Mouse (Mus musculus): Measurements from ENCODE around the gene Bsn. TPM values are rescaled to one million over a fixed set of nuclear protein-coding genes. Genes with fewer than 3 reads are reported as not detected.

Bsn gene
- polyA plus RNA-seq, 1 experiment from 2014 or later, result 4.7 TPM

DNA sequence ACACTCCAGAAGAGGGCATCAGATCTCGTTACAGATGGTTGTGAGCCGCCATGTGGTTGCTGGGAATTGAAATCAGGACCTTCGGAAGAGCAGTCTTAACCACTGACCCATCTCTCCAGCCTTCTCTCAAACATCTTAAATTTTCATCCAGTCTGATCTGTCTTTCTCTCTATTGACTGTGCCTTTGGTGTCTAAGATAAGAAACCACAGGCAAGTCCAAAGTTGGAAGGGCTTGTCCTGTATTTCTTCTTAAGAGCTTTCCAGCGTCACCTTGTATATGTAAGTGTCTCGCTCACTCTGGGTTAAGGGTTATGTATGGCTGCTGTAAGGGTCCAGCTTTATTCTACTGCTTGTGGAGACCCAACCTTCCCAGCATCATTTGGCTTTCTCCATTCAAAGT lies 58.7 kb downstream of the Bsn start:
- 90% methylated on average over 5 of the region's 5 CpGs for WGBS
- Histone ChIP-seq H3K4me1 (no peaks in the 10 kb centered on the region), H3K4me3 (no peak overlapping the region), H3K27me3 (no peaks in the 10 kb centered on the region), H3K36me3 (ENCODE audit: poor library complexity, severe bottlenecking) (no peaks in the 10 kb centered on the region), H3K4me2 (no peak overlapping the region), H3K27ac (no peak overlapping the region), H3K9ac (no peak overlapping the region), H3K9me3 (replicated peaks) (no peaks in the 10 kb centered on the region)
- ATAC-seq, result no peak

DNA sequence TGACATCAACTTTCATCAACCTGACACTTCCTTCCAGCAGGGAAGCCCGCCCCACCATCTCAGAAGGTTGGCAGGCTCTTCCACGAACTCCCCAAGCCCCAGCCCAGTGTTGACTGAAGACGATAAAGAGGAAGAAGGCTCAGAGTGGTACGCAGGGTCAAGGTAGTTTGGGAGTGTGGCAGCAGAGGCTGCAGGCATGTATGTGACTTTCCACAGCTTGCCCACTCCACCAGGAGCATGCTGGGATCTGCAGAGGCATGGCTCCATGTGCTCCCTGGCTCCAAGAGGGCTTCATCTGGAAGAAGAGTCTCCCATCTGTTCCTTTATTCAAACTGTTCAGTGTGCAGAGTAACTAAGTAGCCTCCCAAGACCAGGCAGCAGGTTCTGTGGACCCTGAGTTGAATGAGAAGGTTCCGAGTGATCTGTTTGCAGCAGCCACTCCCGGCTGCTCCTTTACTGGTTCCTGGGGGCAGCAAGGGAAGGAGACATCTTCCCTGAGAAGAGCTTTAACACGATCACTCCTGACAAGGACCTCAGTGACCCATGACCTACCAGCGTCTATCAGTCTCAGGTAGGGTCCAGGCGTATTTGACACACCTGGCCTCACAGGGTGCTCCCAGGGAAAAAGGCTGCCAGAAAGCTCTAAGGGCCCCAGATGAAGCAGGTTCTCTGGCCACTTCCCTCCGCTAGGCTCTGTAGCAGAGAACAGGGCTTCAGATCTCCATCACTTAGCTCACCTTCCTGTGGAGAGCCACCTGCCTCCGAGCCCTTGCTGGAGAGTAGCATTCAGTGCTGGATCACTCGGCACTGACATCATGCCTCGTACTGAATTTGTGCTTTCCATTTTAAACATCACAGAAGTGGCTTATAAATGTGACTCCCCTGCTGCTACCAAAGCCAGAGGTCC lies 60.9 kb downstream of the Bsn start:
- Histone ChIP-seq H3K36me3 (ENCODE audit: poor library complexity, severe bottlenecking) (peaks cover 13% of the 10 kb centered on the region), H3K4me3 (no peak overlapping the region), H3K4me1 (no peaks in the 10 kb centered on the region), H3K4me2 (no peak overlapping the region), H3K27ac (no peak overlapping the region), H3K27me3 (no peaks in the 10 kb centered on the region), H3K9me3 (replicated peaks) (no peaks in the 10 kb centered on the region), H3K9ac (no peak overlapping the region)
- no peak for ATAC-seq
- WGBS, result 87% methylated on average over 13 of the region's 13 CpGs

DNA sequence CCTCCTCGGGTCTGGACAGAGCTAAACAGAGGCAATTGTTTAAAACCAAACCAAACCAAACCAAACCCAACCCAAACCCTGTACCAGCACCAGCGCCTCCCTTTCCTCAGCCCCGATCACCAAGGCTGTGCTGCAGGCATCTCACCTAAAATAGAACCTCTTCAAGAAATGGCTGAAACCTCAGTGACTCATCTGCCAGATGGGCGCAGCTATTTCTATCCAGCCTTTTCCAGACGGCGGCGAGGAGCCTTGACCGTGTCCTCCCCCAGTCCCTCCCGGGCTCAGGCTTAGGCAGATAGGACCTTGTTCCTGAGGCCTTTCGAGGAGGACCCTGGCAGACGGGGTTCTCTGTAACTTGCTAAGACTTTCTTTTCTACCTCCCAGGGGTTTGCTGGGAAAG lies 61.9 kb downstream of the Bsn start:
- peaks cover 13% of the 10 kb centered on the region for H3K36me3 ChIP-seq (ENCODE audit: poor library complexity, severe bottlenecking)

DNA sequence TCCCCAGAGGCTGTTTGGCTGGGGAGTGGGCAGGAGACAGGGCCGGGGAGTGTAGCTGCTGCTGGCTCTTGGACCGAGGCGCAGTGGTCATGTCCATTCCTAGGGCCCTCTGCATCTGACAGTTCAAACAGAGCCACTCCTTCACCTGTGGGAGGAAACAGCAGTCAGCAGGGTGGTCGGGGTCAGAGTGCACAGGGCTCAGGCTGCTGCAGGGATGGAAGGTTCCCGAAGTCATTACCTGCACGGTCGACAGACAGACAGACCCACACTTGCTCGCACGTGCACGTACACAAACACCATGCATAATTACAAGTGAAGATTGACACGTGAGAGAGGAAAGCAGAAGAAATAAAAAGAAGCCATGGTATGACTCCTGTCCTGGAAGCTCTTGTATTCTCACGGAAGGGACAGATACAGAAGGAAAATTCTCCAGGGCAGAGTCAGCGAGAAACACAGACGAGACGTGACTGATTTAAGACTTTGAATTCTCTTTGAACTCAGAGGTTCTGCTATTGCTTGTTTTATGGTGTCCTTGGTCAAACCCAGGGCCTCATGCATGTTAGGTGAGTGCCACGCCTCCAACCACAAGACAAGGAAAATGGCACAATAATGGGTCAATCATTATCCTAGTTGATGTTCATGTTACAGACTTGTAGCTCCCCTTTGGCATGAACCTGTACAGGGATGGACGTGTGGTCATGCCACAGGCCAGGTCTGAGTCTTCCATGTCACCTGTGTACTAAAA lies 63.6 kb downstream of the Bsn start:
- Histone ChIP-seq H3K27ac (no peak overlapping the region), H3K9me3 (replicated peaks) (no peaks in the 10 kb centered on the region), H3K4me3 (no peak overlapping the region), H3K9ac (no peak overlapping the region), H3K4me2 (no peak overlapping the region), H3K36me3 (ENCODE audit: poor library complexity, severe bottlenecking) (peaks cover 13% of the 10 kb centered on the region), H3K4me1 (no peaks in the 10 kb centered on the region), H3K27me3 (no peaks in the 10 kb centered on the region)
- no peak for ATAC-seq
- 87% methylated on average over 17 of the region's 17 CpGs for WGBS

More for the DNA sequence above, 61.9 kb downstream of the Bsn start:
- H3K4me1 ChIP-seq, result no peaks in the 10 kb centered on the region
- H3K4me3 ChIP-seq, result no peak overlapping the region
- H3K27me3 ChIP-seq, result no peaks in the 10 kb centered on the region
- 87% methylated on average over 11 of the region's 11 CpGs for WGBS
- no peak overlapping the region for H3K27ac ChIP-seq
- no peaks in the 10 kb centered on the region for H3K9me3 ChIP-seq (replicated peaks)
- H3K4me2 ChIP-seq, result no peak overlapping the region
- no peak for ATAC-seq
- no peak overlapping the region for H3K9ac ChIP-seq

DNA sequence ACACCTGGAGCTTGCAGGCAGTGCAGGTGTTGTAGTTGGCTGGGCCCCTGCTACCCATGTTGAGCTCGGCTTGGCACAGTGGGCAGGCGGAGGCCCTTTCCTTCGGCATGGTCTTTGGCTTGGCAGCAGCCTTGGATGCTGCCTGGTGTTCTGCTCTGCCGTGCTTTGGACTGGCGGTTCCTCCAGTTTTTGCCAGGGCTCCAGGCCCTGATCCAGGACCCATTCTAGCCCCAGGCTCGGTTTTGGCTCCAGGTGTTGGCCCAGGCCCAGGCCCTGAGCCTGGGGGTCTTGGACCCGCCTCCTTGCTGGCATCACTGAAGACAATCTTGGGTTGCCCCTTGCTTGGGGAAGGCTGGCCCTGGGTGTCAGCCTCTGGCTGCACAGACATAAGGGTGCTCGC lies 64.5 kb downstream of the Bsn start:
- Histone ChIP-seq H3K9ac (no peak overlapping the region), H3K27ac (no peak overlapping the region), H3K36me3 (ENCODE audit: poor library complexity, severe bottlenecking) (peaks cover 13% of the 10 kb centered on the region), H3K27me3 (no peaks in the 10 kb centered on the region), H3K9me3 (replicated peaks) (no peaks in the 10 kb centered on the region), H3K4me2 (no peak overlapping the region), H3K4me3 (no peak overlapping the region), H3K4me1 (no peaks in the 10 kb centered on the region)
- no peak for ATAC-seq
- 84% methylated on average over 8 of the region's 8 CpGs for WGBS

DNA sequence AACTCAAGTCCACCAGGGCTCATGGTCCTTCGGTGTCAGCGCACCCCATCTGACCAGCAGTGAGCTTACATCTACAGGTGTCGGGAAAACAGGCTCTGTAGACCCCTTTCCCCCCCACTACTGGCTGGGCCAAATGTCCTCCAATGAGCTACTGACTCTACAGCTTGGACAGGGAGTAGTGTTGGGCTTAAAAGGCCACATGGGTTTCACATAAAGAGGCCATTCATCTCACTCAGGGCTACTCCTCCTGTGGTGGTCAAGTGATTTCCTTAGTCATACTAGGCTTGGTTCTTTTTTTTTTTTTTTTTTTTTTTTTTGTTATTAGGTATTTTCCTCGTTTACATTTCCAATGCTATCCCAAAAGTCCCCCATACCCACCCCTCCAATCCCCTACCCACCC lies 66.3 kb downstream of the Bsn start:
- Histone ChIP-seq H3K27me3 (no peaks in the 10 kb centered on the region), H3K4me2 (no peak overlapping the region), H3K9ac (no peak overlapping the region), H3K27ac (no peak overlapping the region), H3K4me3 (no peak overlapping the region), H3K4me1 (no peaks in the 10 kb centered on the region), H3K9me3 (replicated peaks) (no peaks in the 10 kb centered on the region), H3K36me3 (ENCODE audit: poor library complexity, severe bottlenecking) (peaks cover 13% of the 10 kb centered on the region)
- 77% methylated on average over 4 of the region's 4 CpGs for WGBS
- no peak for ATAC-seq

DNA sequence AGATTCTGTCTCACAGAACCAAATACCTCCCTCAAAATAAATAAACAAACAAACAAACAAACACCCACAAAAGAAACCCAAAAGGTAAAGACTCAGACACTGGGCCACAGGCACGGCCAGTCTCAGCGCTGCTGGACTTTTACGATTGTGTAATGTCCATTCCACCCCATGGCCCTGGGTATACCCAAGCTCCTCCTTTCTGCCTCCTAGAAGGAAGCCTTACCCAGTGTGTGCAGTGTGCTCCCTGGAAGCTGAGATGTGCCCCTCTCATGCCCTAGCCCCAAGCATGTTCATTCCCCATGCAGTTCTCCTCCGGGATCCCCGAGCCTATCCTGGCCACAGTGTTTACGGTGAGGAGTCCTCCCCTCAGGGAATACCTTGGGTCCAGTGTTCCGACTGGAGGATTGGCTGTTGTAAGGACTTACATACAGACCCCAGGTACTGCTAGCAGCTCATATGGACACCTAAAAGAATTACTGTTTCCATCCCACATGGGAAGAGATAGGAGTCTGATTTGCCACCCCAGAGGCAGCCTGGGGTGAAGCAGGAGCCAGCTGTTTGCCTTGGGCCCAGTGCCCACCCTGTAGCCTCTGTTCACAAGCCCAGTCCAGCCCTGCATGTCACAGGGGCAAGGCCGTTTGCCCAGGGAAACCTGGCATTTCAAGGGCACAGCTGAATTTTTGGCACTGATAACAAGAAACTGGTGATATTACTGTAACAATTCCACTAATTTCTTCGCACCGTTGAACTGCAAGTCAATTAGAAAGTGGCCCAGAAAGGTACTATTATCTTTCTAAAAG lies 68.8 kb downstream of the Bsn start:
- ATAC-seq, result no peak
- Histone ChIP-seq H3K9ac (no peak overlapping the region), H3K27me3 (no peaks in the 10 kb centered on the region), H3K36me3 (ENCODE audit: poor library complexity, severe bottlenecking) (peaks cover 22% of the 10 kb centered on the region), H3K9me3 (replicated peaks) (no peaks in the 10 kb centered on the region), H3K4me1 (no peaks in the 10 kb centered on the region), H3K4me2 (no peak overlapping the region), H3K4me3 (no peak overlapping the region), H3K27ac (no peak overlapping the region)
- 91% methylated on average over 10 of the region's 10 CpGs for WGBS

DNA sequence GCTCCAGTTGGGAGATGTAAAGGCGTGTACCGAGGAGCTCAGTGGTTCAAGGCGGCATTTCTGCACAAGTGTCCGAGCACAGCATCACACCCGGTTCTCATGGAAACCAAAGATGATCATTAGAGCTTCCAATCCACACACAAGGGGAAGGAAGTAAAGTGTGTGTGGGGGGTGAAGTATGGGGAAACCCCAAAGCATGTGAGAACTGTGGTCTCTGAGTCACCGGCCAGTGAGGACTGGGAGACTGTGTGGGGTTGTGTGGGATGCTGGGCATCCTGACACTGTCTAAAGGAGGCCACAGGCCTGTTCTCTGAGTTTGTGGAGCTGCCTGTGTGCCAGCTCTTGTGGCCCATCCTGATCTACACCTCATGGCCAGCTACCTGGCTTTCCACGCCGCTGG lies 69.5 kb downstream of the Bsn start:
- H3K9ac ChIP-seq, result no peak overlapping the region
- peaks cover 22% of the 10 kb centered on the region for H3K36me3 ChIP-seq (ENCODE audit: poor library complexity, severe bottlenecking)
- WGBS, result 92% methylated on average over 8 of the region's 8 CpGs
- no peaks in the 10 kb centered on the region for H3K4me1 ChIP-seq
- H3K9me3 ChIP-seq (replicated peaks), result no peaks in the 10 kb centered on the region
- H3K4me3 ChIP-seq, result no peak overlapping the region
- H3K27ac ChIP-seq, result no peak overlapping the region
- no peaks in the 10 kb centered on the region for H3K27me3 ChIP-seq
- H3K4me2 ChIP-seq, result no peak overlapping the region
- ATAC-seq, result no peak

DNA sequence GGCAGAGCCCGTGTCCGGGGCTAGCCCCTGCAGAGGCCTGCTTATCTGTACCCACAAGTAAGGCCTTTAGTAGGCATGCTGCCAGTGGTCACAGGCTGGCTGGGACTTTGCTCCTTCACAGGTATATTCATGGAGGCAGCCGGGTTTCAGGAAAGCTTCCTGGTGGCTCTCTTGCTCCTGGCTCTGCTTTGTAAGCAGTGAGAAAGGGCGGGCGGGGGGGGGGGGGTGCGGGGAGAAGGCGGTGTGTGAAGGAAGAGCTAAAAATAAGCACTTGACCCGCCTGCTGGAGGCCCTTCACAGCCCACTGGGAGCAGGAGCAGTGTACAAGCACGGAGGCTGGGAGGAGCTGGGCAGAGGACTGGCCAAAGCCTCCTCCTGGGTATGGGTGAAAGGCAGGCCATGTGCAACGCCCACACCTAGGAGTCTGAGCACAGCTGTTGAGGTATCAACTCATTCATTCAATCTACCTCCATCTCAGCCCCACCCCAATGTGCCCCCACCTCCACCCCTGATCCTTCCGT lies 70.2 kb downstream of the Bsn start:
- no peak for ATAC-seq
- WGBS, result 65% methylated on average over 11 of the region's 11 CpGs
- Histone ChIP-seq H3K36me3 (ENCODE audit: poor library complexity, severe bottlenecking) (peaks cover 24% of the 10 kb centered on the region), H3K4me2 (no peak overlapping the region), H3K27me3 (no peaks in the 10 kb centered on the region), H3K9me3 (replicated peaks) (no peaks in the 10 kb centered on the region), H3K27ac (no peak overlapping the region), H3K9ac (no peak overlapping the region), H3K4me3 (no peak overlapping the region), H3K4me1 (no peaks in the 10 kb centered on the region)

DNA sequence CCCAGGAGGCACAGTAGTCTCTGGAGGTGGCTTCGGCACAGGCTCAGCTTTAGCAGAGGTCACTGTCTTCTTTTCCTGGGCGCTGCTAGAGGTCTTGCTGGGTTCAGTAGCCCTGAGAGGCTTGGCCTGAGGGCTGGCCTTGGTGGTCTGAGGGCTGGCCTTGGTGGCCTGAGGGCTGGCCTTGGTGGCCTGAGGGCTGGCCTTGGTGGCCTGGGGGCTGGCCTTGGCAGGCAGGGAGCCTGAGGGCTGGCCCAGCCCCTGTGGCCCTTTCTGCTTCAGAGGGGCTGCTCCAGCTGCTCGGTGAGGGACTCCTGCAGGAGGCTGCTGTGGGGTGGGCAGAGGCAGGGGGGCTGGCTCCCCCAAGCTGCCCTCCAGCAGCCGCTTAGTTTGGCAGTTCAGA lies 73.0 kb downstream of the Bsn start:
- no peak overlapping the region for H3K4me2 ChIP-seq
- H3K9me3 ChIP-seq (replicated peaks), result no peaks in the 10 kb centered on the region
- H3K27ac ChIP-seq, result no peak overlapping the region
- no peaks in the 10 kb centered on the region for H3K4me1 ChIP-seq
- no peak overlapping the region; the same call in 1 of the 2 replicates for H3K9ac ChIP-seq
- no peak for ATAC-seq
- WGBS, result 57% methylated on average over 4 of the region's 4 CpGs
- no peak overlapping the region for H3K4me3 ChIP-seq
- no peaks in the 10 kb centered on the region for H3K27me3 ChIP-seq
- peaks cover 52% of the 10 kb centered on the region for H3K36me3 ChIP-seq (ENCODE audit: poor library complexity, severe bottlenecking)

DNA sequence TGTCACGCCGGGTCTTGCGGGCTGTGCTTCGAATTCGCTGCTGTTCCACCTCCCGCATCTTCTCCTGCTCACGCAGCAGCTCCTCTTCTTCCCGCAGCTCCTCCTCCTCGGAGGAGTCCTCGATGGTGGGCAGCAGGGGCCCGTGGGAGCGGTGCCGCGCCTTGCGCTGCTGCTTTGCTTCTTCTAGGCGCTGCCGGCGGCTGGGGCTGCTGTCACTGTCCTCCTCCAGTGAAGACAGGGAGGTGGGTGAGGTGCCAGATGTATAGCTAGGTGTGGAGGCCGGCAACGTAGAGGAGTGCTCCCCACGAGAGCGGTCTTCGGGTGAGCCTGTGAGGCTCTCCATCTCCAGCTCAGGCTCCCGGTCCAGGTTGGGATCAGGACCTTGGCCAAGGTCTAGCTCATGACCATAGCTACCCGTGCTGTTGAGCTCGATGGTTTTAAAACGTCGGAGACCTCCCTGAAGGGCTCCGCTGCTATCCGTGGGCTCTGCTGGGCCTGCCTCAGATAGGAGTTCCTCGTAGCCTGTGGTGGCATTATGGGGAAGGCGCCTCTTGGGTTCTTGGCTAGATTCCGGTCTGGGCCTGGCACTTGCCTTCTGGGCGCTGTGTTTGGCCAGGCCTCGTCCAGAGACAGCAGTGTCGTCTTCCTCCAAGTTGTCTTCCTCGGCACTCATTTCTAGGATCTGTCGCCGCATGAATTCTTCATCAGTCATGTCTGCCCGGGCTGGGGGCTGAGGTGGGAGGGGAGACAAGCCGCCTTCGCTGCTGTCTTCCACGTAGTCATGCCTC lies 74.7 kb downstream of the Bsn start:
- no peak overlapping the region for H3K27ac ChIP-seq
- no peaks in the 10 kb centered on the region for H3K9me3 ChIP-seq (replicated peaks)
- H3K27me3 ChIP-seq, result no peaks in the 10 kb centered on the region
- H3K4me1 ChIP-seq, result peaks cover 12% of the 10 kb centered on the region
- no peak overlapping the region for H3K9ac ChIP-seq
- WGBS, result 77% methylated on average over 43 of the region's 43 CpGs
- no peak overlapping the region for H3K4me2 ChIP-seq
- no peak overlapping the region for H3K4me3 ChIP-seq
- H3K36me3 ChIP-seq (ENCODE audit: poor library complexity, severe bottlenecking), result peaks cover 65% of the 10 kb centered on the region
- no peak for ATAC-seq

Measured in forebrain, embryonic 13.5 days (tissue).